Mouse (Mus musculus): Measurements from ENCODE around the gene 4931409K22Rik.

GRCm38 (mm10) chr5:24604080-24604655, 47.6 kb upstream of the 4931409K22Rik start:
- no peak for TF ChIP-seq CTCF (conservative IDR thresholded peaks at IDR 0.05; ENCODE audit: insufficient read depth, insufficient read length, low read depth, low read length)
- no peak for TF ChIP-seq POLR2A (IDR thresholded peaks at IDR 0.05; ENCODE audit: low read depth, low read length)
